Mouse (Mus musculus) small intestine, adult 2 months (tissue): ENCODE data around the gene Rnf10.

ENCODE experiments used
- CTCF ChIP-seq: fragments of 200-500 bp; IDR thresholded peaks from 2 replicates; pipeline ENCODE4 v1.5.1; 2012; ENCODE audit warnings: low read depth, mild to moderate bottlenecking, control low read depth, inconsistent platforms, low read length, moderate library complexity, mixed read lengths; ENCODE audit not compliant: insufficient replicate concordance, insufficient read length; ENCODE audit errors: extremely low read depth
- POLR2A ChIP-seq: fragments of 200-500 bp; IDR thresholded peaks from 2 replicates; pipeline ENCODE4 v1.6.1; 2012; ENCODE audit warnings: low read depth, mild to moderate bottlenecking, control low read depth, inconsistent platforms, low read length, moderate library complexity

- TF ChIP-seq CTCF, result no peak
- no peak for TF ChIP-seq POLR2A
Observed at GRCm38 (mm10) chr5:115212861-115213260, 59.8 kb downstream of the Rnf10 start.
